Mouse (Mus musculus) ES-E14 (cell line): Measurements from ENCODE around the gene Slc23a2.

ENCODE experiments used
- CHD2 ChIP-seq: IDR thresholded peaks from 2 replicates; pipeline ENCODE4 v1.6.1; 2014; ENCODE audit warnings: mild to moderate bottlenecking, low read depth, low read length, inconsistent platforms
- MAFK ChIP-seq: IDR thresholded peaks from 2 replicates; pipeline ENCODE4 v1.6.1; 2014; ENCODE audit warnings: mild to moderate bottlenecking, low read depth, low read length, inconsistent platforms; ENCODE audit not compliant: insufficient read depth

DNA sequence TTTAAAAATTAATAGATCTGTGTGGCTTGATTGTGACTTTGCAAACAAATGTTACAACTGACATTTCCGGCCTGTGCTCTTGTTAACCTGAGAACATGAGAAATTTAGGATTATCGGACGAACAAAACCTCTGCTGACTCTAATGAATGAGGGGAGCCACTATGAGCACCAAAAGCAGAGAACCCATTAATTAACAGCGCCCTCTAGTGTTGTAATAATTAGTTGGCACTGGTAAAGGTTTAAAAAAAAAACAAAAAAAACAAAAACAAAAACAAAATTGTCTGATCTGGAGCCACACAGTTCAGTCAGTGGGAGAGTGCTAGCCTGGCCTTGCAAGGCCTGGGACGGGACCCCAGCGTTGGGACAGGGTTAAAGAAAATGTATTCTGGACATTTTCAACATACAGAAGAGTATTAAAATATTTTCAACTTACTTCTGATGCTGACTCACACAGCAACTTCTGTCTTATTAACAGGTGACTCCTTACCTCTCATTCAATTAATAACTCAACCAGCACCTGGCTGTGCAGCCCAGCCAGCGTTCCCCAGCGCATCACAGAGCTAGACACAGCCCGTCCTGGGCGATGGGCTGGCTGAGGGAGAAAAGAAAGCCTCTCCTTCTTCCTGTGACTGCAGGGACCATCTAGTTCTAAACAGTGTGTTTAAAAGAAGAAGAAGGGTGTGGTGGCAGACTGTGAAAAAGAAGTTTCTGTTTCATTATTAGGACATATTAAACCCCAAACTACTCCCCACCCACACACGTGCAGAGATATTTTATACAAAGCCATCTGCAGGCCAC is 30.7 kb downstream of the Slc23a2 start:
- TF ChIP-seq CHD2 (no peak), MAFK (no peak)
